In genomic region chrX:100494068-100494978, GRCm38 (mm10) we compare ENCODE assay signal across 8 mouse cellular contexts. TPM values are rescaled to one million over a fixed set of nuclear protein-coding genes. Genes with fewer than 3 reads are reported as not detected.
DNase-seq lines count a peak whose midpoint lies in the region; ATAC-seq and TF ChIP-seq lines count a peak whose summit lies in the region.

Gene Igbp1 (plus strand): TSS chrX:100494291.

- no peak for TF ChIP-seq POLR2A in olfactory bulb, adult 2 months (IDR thresholded peaks at IDR 0.05; ENCODE audit: insufficient read depth, low read depth, low read length)
- no peak for TF ChIP-seq POLR2A in thymus, adult 2 months (IDR thresholded peaks at IDR 0.05; ENCODE audit: control insufficient read depth, extremely low read depth, insufficient read depth, low read length, poor library complexity)

- H3K27me3 ChIP-seq in G1E (ENCODE audit: insufficient read depth, low read length): no peaks in the 10 kb centered on the region
- H3K27me3 ChIP-seq in forebrain, embryonic 16.5 days (replicated peaks; ENCODE audit: control insufficient read depth, insufficient read depth, low read length): no peaks in the 10 kb centered on the region
- no peaks in the 10 kb centered on the region for H3K27me3 ChIP-seq in lung, embryonic 14.5 days (ENCODE audit: insufficient read depth, low read length)
- no peaks in the 10 kb centered on the region for H3K27me3 ChIP-seq in thymus, adult 2 months (ENCODE audit: control insufficient read depth, insufficient read depth, low read length)

- intact Hi-C loops in heart, postnatal 36 days (cut with DNase I): loop anchor here (10.0 kb wide), 1 partner anchor 240 kb away; no protein-coding TSS in a partner anchor

- H3K9ac ChIP-seq in forebrain, embryonic 16.5 days (replicated peaks; ENCODE audit: low read depth, low read length): peak within 1 kb of the TSS; percentile 41
- H3K9ac ChIP-seq in lung, embryonic 14.5 days: peak within 1 kb of the TSS; percentile 56

- H3K9me3 ChIP-seq in G1E (replicated peaks): no peaks in the 10 kb centered on the region
- no peaks in the 10 kb centered on the region for H3K9me3 ChIP-seq in forebrain, embryonic 16.5 days (ENCODE audit: control insufficient read depth, low read length)
- no peaks in the 10 kb centered on the region for H3K9me3 ChIP-seq in lung, embryonic 14.5 days (ENCODE audit: low read depth, low read length)

- peak; percentile 95 for ATAC-seq in G1E (ENCODE audit: extremely low read depth, insufficient number of reproducible peaks, low FRiP score, poor library complexity, severe bottlenecking)
- peak; percentile 99 for ATAC-seq in forebrain, embryonic 16.5 days
- ATAC-seq in lung, embryonic 14.5 days (ENCODE audit: insufficient read depth): peak; percentile 97

- peak within 1 kb of the TSS; percentile 73 for H3K4me3 ChIP-seq in G1E (ENCODE audit: low read depth, low read length)
- H3K4me3 ChIP-seq in forebrain, embryonic 16.5 days (replicated peaks; ENCODE audit: low read length): peak within 1 kb of the TSS; percentile 51
- peak within 1 kb of the TSS; percentile 74 for H3K4me3 ChIP-seq in layer of hippocampus, adult 2 months
- H3K4me3 ChIP-seq in lung, embryonic 14.5 days (ENCODE audit: low read depth, low read length): peak within 1 kb of the TSS; percentile 57
- peak within 1 kb of the TSS; percentile 68 for H3K4me3 ChIP-seq in olfactory bulb, adult 2 months (ENCODE audit: insufficient read depth, low read depth, low read length)
- peak within 1 kb of the TSS; percentile 95 for H3K4me3 ChIP-seq in thymus, adult 2 months (ENCODE audit: control insufficient read depth, insufficient read depth, low read length)

- no peak for TF ChIP-seq CTCF in G1E (IDR thresholded peaks at IDR 0.05; ENCODE audit: low read depth, low read length)
- TF ChIP-seq CTCF in layer of hippocampus, adult 2 months (conservative IDR thresholded peaks at IDR 0.05): peak; percentile 45
- TF ChIP-seq CTCF in lung, embryonic 14.5 days (IDR thresholded peaks at IDR 0.05; ENCODE audit: low read depth): peak; percentile 8; the same call in 1 of the 2 replicates
- no peak for TF ChIP-seq CTCF in olfactory bulb, adult 2 months (IDR thresholded peaks at IDR 0.05; ENCODE audit: insufficient read depth, low read depth, low read length)
- TF ChIP-seq CTCF in thymus, adult 2 months (IDR thresholded peaks at IDR 0.05; ENCODE audit: borderline replicate concordance, control insufficient read depth, extremely low read depth, insufficient read depth, low read length, poor library complexity): no peak

- H3K4me1 ChIP-seq in G1E (ENCODE audit: insufficient read depth, low read depth, low read length): peaks cover 6% of the 10 kb centered on the region
- peaks cover 8% of the 10 kb centered on the region for H3K4me1 ChIP-seq in forebrain, embryonic 16.5 days (replicated peaks; ENCODE audit: control insufficient read depth, insufficient read depth, low read length)
- no peaks in the 10 kb centered on the region for H3K4me1 ChIP-seq in lung, embryonic 14.5 days (ENCODE audit: insufficient read depth)
- peaks cover 5% of the 10 kb centered on the region; the same call in 1 of the 2 replicates for H3K4me1 ChIP-seq in olfactory bulb, adult 2 months (ENCODE audit: control insufficient read depth, insufficient read depth, low read length)
- H3K4me1 ChIP-seq in thymus, adult 2 months (replicated peaks; ENCODE audit: control insufficient read depth, insufficient read depth, low read length): peaks cover 2% of the 10 kb centered on the region; the same call in 1 of the 2 replicates

- DNase-seq in G1E (ENCODE audit: low spot score): peak; percentile 13
- peak; percentile 65 to 82 for DNase-seq in cerebellum, adult 18-20 months
- DNase-seq in heart, postnatal 36 days: peak; percentile 64 to 67
- DNase-seq in layer of hippocampus, adult 2 months (ENCODE audit: low spot score in 2 of 2): peak; percentile 63 to 88
- peak; percentile 92 for DNase-seq in lung, embryonic 14.5 days
- DNase-seq in thymus, adult 2 months: peak; percentile 56

- H3K27ac ChIP-seq in forebrain, embryonic 16.5 days (ENCODE audit: low read length): no peak within 1 kb of the TSS
- H3K27ac ChIP-seq in layer of hippocampus, adult 2 months: peak within 1 kb of the TSS; percentile 76
- H3K27ac ChIP-seq in lung, embryonic 14.5 days (ENCODE audit: low read depth): no peak within 1 kb of the TSS
- H3K27ac ChIP-seq in olfactory bulb, adult 2 months (ENCODE audit: insufficient read depth, low read depth, low read length): no peak within 1 kb of the TSS
- H3K27ac ChIP-seq in thymus, adult 2 months (ENCODE audit: control insufficient read depth, insufficient read depth, low read length): peak within 1 kb of the TSS; percentile 77

- H3K36me3 ChIP-seq in G1E (replicated peaks): peaks cover 20% of the 10 kb centered on the region
- 0 out of 2 replicates have a peak, but pooled peaks cover 2% of the 10 kb centered on the region for H3K36me3 ChIP-seq in forebrain, embryonic 16.5 days (ENCODE audit: control insufficient read depth, insufficient read depth)
- H3K36me3 ChIP-seq in lung, embryonic 14.5 days (ENCODE audit: insufficient read depth): 0 out of 2 replicates have a peak, but pooled peaks cover 3% of the 10 kb centered on the region
- H3K36me3 ChIP-seq in thymus, adult 2 months (ENCODE audit: control insufficient read depth, insufficient read depth, low read length): no peaks in the 10 kb centered on the region

- 19% methylated on average over 32 of the region's 32 CpGs for WGBS in forebrain, embryonic 16.5 days
- 14% methylated on average over 32 of the region's 32 CpGs for WGBS in lung, embryonic 14.5 days
- 16% methylated on average over 32 of the region's 32 CpGs for WGBS in olfactory bulb, adult 2 months
- WGBS in thymus, adult 2 months: 2% methylated on average over 32 of the region's 32 CpGs

- peak within 1 kb of the TSS; percentile 62 for H3K4me2 ChIP-seq in forebrain, embryonic 16.5 days (ENCODE audit: low read length)
- peak within 1 kb of the TSS; percentile 62 for H3K4me2 ChIP-seq in lung, embryonic 14.5 days

RNA-seq across cellular contexts. Expression of gene Igbp1, which starts in this region (rescaled TPM):
- 63.3 and 72.2 TPM in 2 replicates for total RNA-seq in G1E (2014; fragmentation: Nextera tagmentation)
- total RNA-seq in G1E (2017): 103 and 104 TPM in 2 replicates
- 18.7 and 20.7 TPM in 2 replicates for polyA plus RNA-seq in G1E (2012)
- polyA plus RNA-seq in forebrain, embryonic 16.5 days (2015; fragmentation: Nextera tagmentation; extraction: Ambion mirVana): 26.4 and 28.9 TPM in 2 replicates
- total RNA-seq in heart, postnatal 36 days (2021): 10 to 100 TPM; 43.0 to 43.2 TPM
- total RNA-seq in layer of hippocampus, adult 2 months (2021): 10 to 100 TPM; 37.3 to 38.8 TPM
- 43.6 and 43.8 TPM in 2 replicates for polyA plus RNA-seq in lung, embryonic 14.5 days (2014; fragmentation: Nextera tagmentation; extraction: Ambion mirVana)
- not detected in 2 replicates for polyA plus RNA-seq in olfactory bulb, adult 2 months (2012; ENCODE audit: insufficient read depth, insufficient read length, low replicate concordance, missing spikeins)
- 19.8 and 24.2 TPM in 2 replicates for polyA plus RNA-seq in thymus, adult 2 months (2012; rRNA removed)

Comparison
In these comparisons a context has a peak if more than half of its experiments do, and no peak if none do; other contexts are left out.
1. RNA of gene Igbp1 (polyA plus RNA-seq): 43.6 to 43.8 TPM in lung, embryonic 14.5 days, 26.4 to 28.9 TPM in forebrain, embryonic 16.5 days, 19.8 to 24.2 TPM in thymus, adult 2 months and 18.7 to 20.7 TPM in G1E; not detected in olfactory bulb, adult 2 months; every median in the first group is over 10 times any median in the second.
2. DNase-seq: peak in every context shown above with its lines; median percentile 92 in lung, embryonic 14.5 days; 76 in layer of hippocampus, adult 2 months; 74 in cerebellum, adult 18-20 months; 66 in heart, postnatal 36 days; 56 in thymus, adult 2 months; 13 in G1E.
3. CTCF ChIP-seq: peak in layer of hippocampus, adult 2 months (single experiment) and lung, embryonic 14.5 days (single experiment); none in G1E (single experiment), olfactory bulb, adult 2 months (single experiment) and thymus, adult 2 months (single experiment).
4. H3K27ac ChIP-seq: peak in layer of hippocampus, adult 2 months (single experiment) and thymus, adult 2 months (single experiment); none in forebrain, embryonic 16.5 days (single experiment), lung, embryonic 14.5 days (single experiment) and olfactory bulb, adult 2 months (single experiment).
5. Peak in every context shown above with its lines, with median percentiles within 50 percentile points of each other: ATAC-seq and H3K4me3 ChIP-seq.